Mouse (Mus musculus): ENCODE measurements around the gene Nrm. TPM values are rescaled to one million over a fixed set of nuclear protein-coding genes. Genes with fewer than 3 reads are reported as not detected.

The Nrm gene
- total RNA-seq, 1 experiment: 24.7 TPM

GRCm38 (mm10) chr17:35821439-35822430 lies 39.4 kb upstream of the Nrm start, which contains the start of gene Ier3:
Gene Ier3, plus strand, starts transcription at chr17:35821684.
- H3K9me3 ChIP-seq (ENCODE audit: control insufficient read depth, insufficient read depth, low read depth, low read length): no peaks in the 10 kb centered on the region
- H3K4me3 ChIP-seq (ENCODE audit: insufficient read depth in 1 of 2, low read depth in 1 of 2, low read length in 2 of 2, poor library complexity in 1 of 2, severe bottlenecking in 1 of 2): peak within 1 kb of the TSS; percentile 71 to 77
- H3K27ac ChIP-seq (ENCODE audit: insufficient read depth, low read depth, low read length, poor library complexity, severe bottlenecking): no peak within 1 kb of the TSS
- peak; percentile 78 for DNase-seq (ENCODE audit: low read depth, low spot score)
- in situ Hi-C loops (cut with MboI; ENCODE audit: low sequenced_read_pairs in 2 of 2, unreplicated experiment in 2 of 2): no loop called here
- peaks cover 4 to 8% of the 10 kb centered on the region in 2 experiments; a peak in 2 of 4 replicates for H3K4me1 ChIP-seq (ENCODE audit: control insufficient read depth in 2 of 2, insufficient read depth in 2 of 2, low read length in 2 of 2, poor library complexity in 1 of 2)
- peak; percentile 55; the same call in 1 of the 2 replicates for TF ChIP-seq HCFC1 (IDR thresholded peaks at IDR 0.05; ENCODE audit: borderline replicate concordance, insufficient read depth, low read length)
- TF ChIP-seq ZC3H11A (IDR thresholded peaks at IDR 0.05; ENCODE audit: borderline replicate concordance, low read depth, low read length): no peak
- H3K36me3 ChIP-seq (ENCODE audit: control insufficient read depth, insufficient read depth, low read length, poor library complexity, severe bottlenecking): peaks cover 8% of the 10 kb centered on the region
- H3K9ac ChIP-seq (ENCODE audit: insufficient read depth, low read depth, low read length, poor library complexity, severe bottlenecking): peak within 1 kb of the TSS; percentile 68

- H3K27ac ChIP-seq (ENCODE audit: insufficient read depth, low read depth, low read length, poor library complexity, severe bottlenecking): no peak overlapping the region
- peaks cover 14% of the 10 kb centered on the region for H3K36me3 ChIP-seq (ENCODE audit: control insufficient read depth, insufficient read depth, low read length, poor library complexity, severe bottlenecking)
- TF ChIP-seq HCFC1 (IDR thresholded peaks at IDR 0.05; ENCODE audit: borderline replicate concordance, insufficient read depth, low read length): no peak
- no peak for TF ChIP-seq ZC3H11A (IDR thresholded peaks at IDR 0.05; ENCODE audit: borderline replicate concordance, low read depth, low read length)
- no peak for TF ChIP-seq ZNF384 (IDR thresholded peaks at IDR 0.05; ENCODE audit: low read depth, low read length)
- TF ChIP-seq MAFK (IDR thresholded peaks at IDR 0.05; ENCODE audit: insufficient read depth, low read depth, low read length): no peak
- TF ChIP-seq CHD2 (IDR thresholded peaks at IDR 0.05; ENCODE audit: low read depth, low read length): no peak
- H3K9me3 ChIP-seq (ENCODE audit: control insufficient read depth, insufficient read depth, low read depth, low read length): no peaks in the 10 kb centered on the region
- peaks cover 1 to 3% of the 10 kb centered on the region in 2 experiments; a peak in 2 of 4 replicates for H3K4me1 ChIP-seq (ENCODE audit: control insufficient read depth in 2 of 2, insufficient read depth in 2 of 2, low read length in 2 of 2, poor library complexity in 1 of 2)
- peak overlapping the region; percentile 68 for H3K9ac ChIP-seq (ENCODE audit: insufficient read depth, low read depth, low read length, poor library complexity, severe bottlenecking)
- no peak for DNase-seq (ENCODE audit: low read depth, low spot score)
- H3K4me3 ChIP-seq (ENCODE audit: insufficient read depth in 1 of 2, low read depth in 1 of 2, low read length in 2 of 2, poor library complexity in 1 of 2, severe bottlenecking in 1 of 2): peak overlapping the region; percentile 71 to 77
- in situ Hi-C loops (cut with MboI; ENCODE audit: low sequenced_read_pairs in 2 of 2, unreplicated experiment in 2 of 2): no loop called here
Observed at GRCm38 (mm10) chr17:35822564-35822963, 38.6 kb upstream of the Nrm start.

GRCm38 (mm10) chr17:35822964-35823937 lies 37.9 kb upstream of the Nrm start, which contains the start of gene Flot1:
Gene Flot1, plus strand, starts transcription at chr17:35823230.
- Histone ChIP-seq H3K4me1 (ENCODE audit: control insufficient read depth in 2 of 2, insufficient read depth in 2 of 2, low read length in 2 of 2, poor library complexity in 1 of 2) (peaks cover 0 to 3% of the 10 kb centered on the region in 2 experiments; a peak in 1 of 4 replicates), H3K9me3 (ENCODE audit: control insufficient read depth, insufficient read depth, low read depth, low read length) (no peaks in the 10 kb centered on the region), H3K9ac (ENCODE audit: insufficient read depth, low read depth, low read length, poor library complexity, severe bottlenecking) (peak within 1 kb of the TSS; percentile 81), H3K27ac (ENCODE audit: insufficient read depth, low read depth, low read length, poor library complexity, severe bottlenecking) (peak within 1 kb of the TSS; percentile 44), H3K36me3 (ENCODE audit: control insufficient read depth, insufficient read depth, low read length, poor library complexity, severe bottlenecking) (peaks cover 14% of the 10 kb centered on the region), H3K4me3 (ENCODE audit: insufficient read depth in 1 of 2, low read depth in 1 of 2, low read length in 2 of 2, poor library complexity in 1 of 2, severe bottlenecking in 1 of 2) (peak within 1 kb of the TSS; percentile 71 to 77)
- no peak for TF ChIP-seq HCFC1 (IDR thresholded peaks at IDR 0.05; ENCODE audit: borderline replicate concordance, insufficient read depth, low read length)
- TF ChIP-seq MAFK (IDR thresholded peaks at IDR 0.05; ENCODE audit: insufficient read depth, low read depth, low read length): peak; percentile 79
- in situ Hi-C loops (cut with MboI; ENCODE audit: low sequenced_read_pairs in 2 of 2, unreplicated experiment in 2 of 2): no loop called here
- DNase-seq (ENCODE audit: low read depth, low spot score): peak; percentile 62

GRCm38 (mm10) chr17:35824402-35824801 lies 36.7 kb upstream of the Nrm start:
- no peaks in the 10 kb centered on the region for H3K9me3 ChIP-seq (ENCODE audit: control insufficient read depth, insufficient read depth, low read depth, low read length)

More at GRCm38 (mm10) chr17:35824402-35824801, 36.7 kb upstream of the Nrm start:
- H3K4me1 ChIP-seq (ENCODE audit: control insufficient read depth in 2 of 2, insufficient read depth in 2 of 2, low read length in 2 of 2, poor library complexity in 1 of 2): peaks cover 0 to 3% of the 10 kb centered on the region in 2 experiments; a peak in 1 of 4 replicates
- H3K9ac ChIP-seq (ENCODE audit: insufficient read depth, low read depth, low read length, poor library complexity, severe bottlenecking): 0 out of 2 replicates have a peak overlapping the region, but pooled peaks have one; percentile 12
- H3K27ac ChIP-seq (ENCODE audit: insufficient read depth, low read depth, low read length, poor library complexity, severe bottlenecking): no peak overlapping the region
- no peak for TF ChIP-seq ZC3H11A (IDR thresholded peaks at IDR 0.05; ENCODE audit: borderline replicate concordance, low read depth, low read length)
- TF ChIP-seq CHD2 (IDR thresholded peaks at IDR 0.05; ENCODE audit: low read depth, low read length): no peak
- TF ChIP-seq ZNF384 (IDR thresholded peaks at IDR 0.05; ENCODE audit: low read depth, low read length): no peak
- no peak for TF ChIP-seq MAFK (IDR thresholded peaks at IDR 0.05; ENCODE audit: insufficient read depth, low read depth, low read length)
- TF ChIP-seq HCFC1 (IDR thresholded peaks at IDR 0.05; ENCODE audit: borderline replicate concordance, insufficient read depth, low read length): no peak
- H3K4me3 ChIP-seq (ENCODE audit: insufficient read depth in 1 of 2, low read depth in 1 of 2, low read length in 2 of 2, poor library complexity in 1 of 2, severe bottlenecking in 1 of 2): no peak overlapping the region
- peaks cover 14% of the 10 kb centered on the region for H3K36me3 ChIP-seq (ENCODE audit: control insufficient read depth, insufficient read depth, low read length, poor library complexity, severe bottlenecking)
- in situ Hi-C loops (cut with MboI; ENCODE audit: low sequenced_read_pairs in 2 of 2, unreplicated experiment in 2 of 2): no loop called here
- DNase-seq (ENCODE audit: low read depth, low spot score): no peak
